Mouse (Mus musculus) MEL (cell line): ENCODE measurements around the gene Agxt. TPM values are rescaled to one million over a fixed set of nuclear protein-coding genes. Genes with fewer than 3 reads are reported as not detected.

Experiments used
- DNase-seq: peaks from one replicate; pipeline ENCODE4 v3.0.0; 2011; ENCODE audit warnings: low read depth, low spot score
- H3K27ac ChIP-seq: 2 replicates; pipeline ENCODE4 v1.5.1; 2012; ENCODE audit warnings: low read depth, mild to moderate bottlenecking, control low read depth, low read length, moderate library complexity; ENCODE audit not compliant: control insufficient read depth
- H3K27me3 ChIP-seq, 2 experiments: fragments of 150-350 bp in 1 of 2; sonication (generic) in 1 of 2; 2 replicates each; pipeline ENCODE4 v1.6.1; 2012; ENCODE audit warnings: low read length in 2 of 2, mild to moderate bottlenecking in 2 of 2, improper control_type of control experiment in 1 of 2, moderate library complexity in 1 of 2; ENCODE audit not compliant: insufficient read depth in 2 of 2, control insufficient read depth in 1 of 2
- H3K36me3 ChIP-seq, 2 experiments: 2 replicates each; pipeline ENCODE4 v1.6.1; 2012 to 2014; ENCODE audit warnings: low read length in 2 of 2, improper control_type of control experiment in 1 of 2, inconsistent platforms in 1 of 2, mild to moderate bottlenecking in 1 of 2; ENCODE audit not compliant: insufficient read depth in 2 of 2, control insufficient read depth in 1 of 2
- H3K4me1 ChIP-seq, 2 experiments: fragments of 150-350 bp in 1 of 2; sonication (generic) in 1 of 2; 2 replicates each; pipeline ENCODE4 v1.6.1; 2012; ENCODE audit warnings: low read length in 2 of 2, improper control_type of control experiment in 1 of 2, mild to moderate bottlenecking in 1 of 2; ENCODE audit not compliant: insufficient read depth in 2 of 2, control insufficient read depth in 1 of 2
- H3K4me3 ChIP-seq, 2 experiments: fragments of 150-350 bp in 1 of 2; sonication (generic) in 1 of 2; 2 replicates each; pipeline ENCODE4 v1.5.1; 2012; ENCODE audit warnings: low read depth in 2 of 2, low read length in 2 of 2, mild to moderate bottlenecking in 2 of 2, moderate library complexity in 2 of 2, control low read depth in 1 of 2, improper control_type of control experiment in 1 of 2; ENCODE audit not compliant: control insufficient read depth in 1 of 2, insufficient read depth in 1 of 2
- H3K79me2 ChIP-seq: 2 replicates; pipeline ENCODE4 v1.6.1; 2012; ENCODE audit warnings: mild to moderate bottlenecking, low read length, moderate library complexity; ENCODE audit not compliant: control insufficient read depth, poor library complexity, insufficient read depth
- H3K9ac ChIP-seq: 2 replicates; pipeline ENCODE4 v1.6.1; 2012; ENCODE audit warnings: low read depth, mild to moderate bottlenecking, control low read depth, low read length, moderate library complexity; ENCODE audit not compliant: control insufficient read depth, poor library complexity, severe bottlenecking
- H3K9me3 ChIP-seq: fragments of 150-350 bp; sonication (generic); replicated peaks from 2 replicates; pipeline ENCODE4 v1.6.1; 2012; ENCODE audit warnings: mild to moderate bottlenecking, low read length, improper control_type of control experiment, moderate library complexity; ENCODE audit not compliant: insufficient read depth
- BHLHE40 ChIP-seq: IDR thresholded peaks from 2 replicates; pipeline ENCODE4 v1.6.1; 2012; ENCODE audit warnings: low read depth, mild to moderate bottlenecking, inconsistent platforms, low read length, improper control_type of control experiment, borderline replicate concordance
- EP300 ChIP-seq, 2 experiments: IDR thresholded peaks; 2 replicates each; pipeline ENCODE4 v1.6.1; 2011; ENCODE audit warnings: improper control_type of control experiment in 2 of 2, low read length in 2 of 2, low read depth in 1 of 2, mild to moderate bottlenecking in 1 of 2
- GABPA ChIP-seq: IDR thresholded peaks from 2 replicates; pipeline ENCODE4 v1.6.1; 2012; ENCODE audit warnings: low read depth, mild to moderate bottlenecking, inconsistent platforms, low read length, improper control_type of control experiment, moderate library complexity
- HCFC1 ChIP-seq: IDR thresholded peaks from 2 replicates; pipeline ENCODE4 v1.6.1; 2012; ENCODE audit warnings: low read depth, mild to moderate bottlenecking, inconsistent platforms, low read length, improper control_type of control experiment, moderate library complexity
- JUND ChIP-seq: IDR thresholded peaks from 2 replicates; pipeline ENCODE4 v1.6.1; 2011; ENCODE audit warnings: low read depth, mild to moderate bottlenecking, improper control_type of control experiment, low read length
- KAT2A ChIP-seq: conservative IDR thresholded peaks from 2 replicates; pipeline ENCODE4 v1.6.1; 2012; ENCODE audit warnings: low read depth, low read length, improper control_type of control experiment, inconsistent platforms
- MAZ ChIP-seq: IDR thresholded peaks from 2 replicates; pipeline ENCODE4 v1.6.1; 2012; ENCODE audit warnings: low read depth, mild to moderate bottlenecking, inconsistent platforms, low read length, improper control_type of control experiment
- MYB ChIP-seq: IDR thresholded peaks from 2 replicates; pipeline ENCODE4 v1.6.1; 2011; ENCODE audit warnings: mild to moderate bottlenecking, low read depth, low read length, improper control_type of control experiment
- NELFE ChIP-seq: IDR thresholded peaks from 2 replicates; pipeline ENCODE4 v1.6.1; 2011; ENCODE audit warnings: low read depth, low read length, improper control_type of control experiment
- POLR2A ChIP-seq, 2 experiments: IDR thresholded peaks; 2 replicates each; pipeline ENCODE4 v1.6.1; 2011 to 2012; ENCODE audit warnings: low read length in 2 of 2, mild to moderate bottlenecking in 2 of 2, control low read depth in 1 of 2, improper control_type of control experiment in 1 of 2, low read depth in 1 of 2, moderate library complexity in 1 of 2; ENCODE audit not compliant: control insufficient read depth in 1 of 2, insufficient read depth in 1 of 2, poor library complexity in 1 of 2
- POLR2AphosphoS5 ChIP-seq: IDR thresholded peaks from 2 replicates; pipeline ENCODE4 v1.6.1; 2012; ENCODE audit warnings: low read depth, borderline replicate concordance, mild to moderate bottlenecking, inconsistent platforms, low read length, moderate library complexity, mixed read lengths
- RAD21 ChIP-seq: IDR thresholded peaks from 2 replicates; pipeline ENCODE4 v1.6.1; 2011; ENCODE audit warnings: mild to moderate bottlenecking, low read depth, low read length, improper control_type of control experiment
- RCOR1 ChIP-seq: IDR thresholded peaks from 2 replicates; pipeline ENCODE4 v1.6.1; 2012; ENCODE audit warnings: low read depth, mild to moderate bottlenecking, inconsistent platforms, low read length, improper control_type of control experiment
- SIN3A ChIP-seq: IDR thresholded peaks from 2 replicates; pipeline ENCODE4 v1.6.1; 2012; ENCODE audit warnings: low read length, improper control_type of control experiment, inconsistent platforms
- UBTF ChIP-seq: IDR thresholded peaks from 2 replicates; pipeline ENCODE4 v1.6.1; 2012; ENCODE audit warnings: low read depth, mild to moderate bottlenecking, inconsistent platforms, low read length, improper control_type of control experiment, moderate library complexity, borderline replicate concordance; ENCODE audit not compliant: insufficient read depth
- USF1 ChIP-seq: IDR thresholded peaks from 2 replicates; pipeline ENCODE4 v1.6.1; 2014; ENCODE audit warnings: low read depth, mild to moderate bottlenecking, inconsistent platforms, low read length, improper control_type of control experiment, moderate library complexity
- USF2 ChIP-seq, 2 experiments: IDR thresholded peaks; 2 replicates each; pipeline ENCODE4 v1.6.1; 2011 to 2012; ENCODE audit warnings: improper control_type of control experiment in 2 of 2, low read length in 2 of 2, borderline replicate concordance in 1 of 2, inconsistent platforms in 1 of 2, low read depth in 1 of 2, mild to moderate bottlenecking in 1 of 2; ENCODE audit not compliant: insufficient read depth in 1 of 2
- polyA plus RNA-seq, 2 experiments: library from polyadenylated mRNA; stranded (reverse) in 1 of 2; unstranded in 1 of 2; fragments of >175 nt in 1 of 2; fragments of >200 nt in 1 of 2; gene quantifications; 2 replicates each; pipeline versions ENCODE4 v1.2.1 to v1.2.4; 2012; ENCODE audit warnings: low replicate concordance in 2 of 2, low read depth in 1 of 2; ENCODE audit not compliant: insufficient read length in 2 of 2, insufficient read depth in 1 of 2, missing spikeins in 1 of 2
- total RNA-seq: library from RNA; depleted of rRNA; stranded (reverse); fragments of 300-350 nt; gene quantifications from 2 replicates; pipeline ENCODE4 v1.2.3, GENCODE M21; 2012; rRNA removed

Gene Agxt
- total RNA-seq (not detected in 2 replicates), polyA plus RNA-seq (not detected)

- Histone ChIP-seq H3K4me3 (no peak within 1 kb of the TSS), H3K27ac (no peak within 1 kb of the TSS), H3K4me1 (no peaks in the 10 kb centered on the region), H3K36me3 (no peaks in the 10 kb centered on the region), H3K9ac (no peak within 1 kb of the TSS), H3K79me2 (no peaks in the 10 kb centered on the region), H3K27me3 (no peaks in the 10 kb centered on the region), H3K9me3 (no peaks in the 10 kb centered on the region)
- no peak for DNase-seq
- no peak for TF ChIP-seq SIN3A
- TF ChIP-seq HCFC1, result no peak
- TF ChIP-seq NELFE, result no peak
- TF ChIP-seq JUND, result no peak
- no peak for TF ChIP-seq MAZ
- no peak for TF ChIP-seq MYB
- no peak for TF ChIP-seq RCOR1
- TF ChIP-seq POLR2AphosphoS5, result no peak
- no peak for TF ChIP-seq BHLHE40
- TF ChIP-seq UBTF, result no peak
Observed at GRCm38 (mm10) chr1:93135036-93135526, at the start of gene Agxt. Agxt (plus strand) TSS chr1:93135240.

GRCm38 (mm10) chr1:93092582-93092981, 42.5 kb upstream of the Agxt start:
- Histone ChIP-seq H3K79me2 (no peaks in the 10 kb centered on the region), H3K36me3 (no peaks in the 10 kb centered on the region), H3K27ac (no peak overlapping the region), H3K27me3 (no peaks in the 10 kb centered on the region), H3K9ac (no peak overlapping the region), H3K9me3 (no peaks in the 10 kb centered on the region), H3K4me3 (no peak overlapping the region), H3K4me1 (no peaks in the 10 kb centered on the region)
- no peak for DNase-seq
- TF ChIP-seq KAT2A (no peak), GABPA (no peak), EP300 (IDR thresholded peaks at IDR 0.05; ENCODE audit: low read depth in 1 of 2, low read length in 2 of 2) (no peak), USF2 (IDR thresholded peaks at IDR 0.05; ENCODE audit: borderline replicate concordance in 1 of 2, insufficient read depth in 1 of 2, low read depth in 1 of 2, low read length in 2 of 2) (no peak), RAD21 (no peak), HCFC1 (no peak), POLR2A (IDR thresholded peaks at IDR 0.05; ENCODE audit: control insufficient read depth in 1 of 2, insufficient read depth in 1 of 2, low read depth in 1 of 2, low read length in 2 of 2, poor library complexity in 1 of 2) (no peak), BHLHE40 (no peak), SIN3A (no peak), USF1 (no peak)
